Mouse (Mus musculus): Measurements from ENCODE around the gene Lrp3.

The Lrp3 gene

DNA sequence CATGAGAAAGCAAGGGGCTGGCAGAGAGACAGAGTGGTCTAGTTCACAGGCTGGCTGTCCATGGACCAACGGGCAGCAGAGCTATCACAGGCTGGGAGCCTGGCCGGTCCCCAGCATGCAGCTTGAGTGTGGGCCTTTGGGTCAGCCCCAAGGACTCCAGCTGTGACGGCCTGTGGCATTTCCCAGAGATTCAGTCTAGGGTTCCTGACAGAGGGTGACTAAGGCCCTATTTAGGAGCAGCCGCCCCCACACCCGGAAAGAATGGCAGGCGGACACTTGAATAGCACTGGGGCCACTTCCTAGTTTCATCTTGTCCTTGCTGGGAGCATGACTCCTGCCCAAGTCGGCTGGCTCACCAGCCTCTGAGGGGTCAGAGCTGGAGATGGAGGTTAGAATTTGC, 51.7 kb downstream of the Lrp3 start:
- ChIA-PET CTCF (interaction anchor here in 3 of 4 experiments (0.5 to 1.1 kb wide), 7 partner anchors 8 to 325 kb away, joined by 3 to 4 read pairs (median 3); no protein-coding TSS in a partner anchor), POLR2A (interaction anchor here in 1 of 4 experiments (0.6 kb wide), 1 partner anchor 429 kb away, joined by 3 read pairs; no protein-coding TSS in a partner anchor)

DNA sequence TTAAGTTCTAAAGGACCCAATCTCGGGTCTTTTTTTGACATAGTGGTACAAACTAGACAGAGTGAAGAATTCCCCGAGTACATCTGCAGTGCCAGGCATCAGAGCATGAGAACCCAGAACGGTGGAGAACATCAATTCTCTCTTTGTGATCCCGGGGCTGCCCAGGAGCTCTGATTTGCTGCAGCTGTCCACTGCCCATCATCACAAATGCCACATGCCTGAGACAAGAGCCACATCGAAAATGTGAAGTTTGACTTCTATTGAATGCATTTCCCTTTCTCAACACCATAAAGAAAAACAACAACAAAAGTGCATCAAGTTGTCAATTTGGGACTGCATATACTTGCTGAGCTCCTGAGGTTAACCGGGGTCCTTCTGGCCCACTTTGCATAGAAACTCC, 52.9 kb downstream of the Lrp3 start:
- POLR2A ChIA-PET: interaction anchor here in 1 of 4 experiments (0.8 kb wide), 1 partner anchor 143 kb away, joined by 3 read pairs; no protein-coding TSS in a partner anchor
- CTCF ChIA-PET: interaction anchor here in 1 of 4 experiments (1.1 kb wide), 1 partner anchor 9 kb away, joined by 3 read pairs; no protein-coding TSS in a partner anchor

DNA sequence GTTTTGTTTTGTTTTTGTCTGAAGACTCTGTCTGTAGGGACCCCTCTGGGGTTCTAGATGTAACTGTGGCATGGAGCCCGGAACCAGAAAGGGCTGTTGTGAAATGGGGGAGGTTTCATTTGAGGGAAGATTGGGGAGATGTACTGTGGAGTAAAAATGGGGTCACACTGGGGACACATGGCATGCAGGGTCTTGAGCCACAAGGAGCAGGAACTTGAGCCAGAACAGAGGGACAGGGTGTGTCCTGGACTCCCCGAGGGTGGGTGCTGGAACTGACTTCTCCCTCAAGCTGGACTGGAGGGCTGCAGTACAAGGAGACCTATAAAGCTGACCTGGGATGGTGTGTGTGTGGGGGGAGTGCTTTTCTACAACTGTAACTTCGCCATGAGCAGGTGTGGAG, 57.8 kb downstream of the Lrp3 start:
- ChIA-PET CTCF (no interaction called here), POLR2A (no interaction called here)

DNA sequence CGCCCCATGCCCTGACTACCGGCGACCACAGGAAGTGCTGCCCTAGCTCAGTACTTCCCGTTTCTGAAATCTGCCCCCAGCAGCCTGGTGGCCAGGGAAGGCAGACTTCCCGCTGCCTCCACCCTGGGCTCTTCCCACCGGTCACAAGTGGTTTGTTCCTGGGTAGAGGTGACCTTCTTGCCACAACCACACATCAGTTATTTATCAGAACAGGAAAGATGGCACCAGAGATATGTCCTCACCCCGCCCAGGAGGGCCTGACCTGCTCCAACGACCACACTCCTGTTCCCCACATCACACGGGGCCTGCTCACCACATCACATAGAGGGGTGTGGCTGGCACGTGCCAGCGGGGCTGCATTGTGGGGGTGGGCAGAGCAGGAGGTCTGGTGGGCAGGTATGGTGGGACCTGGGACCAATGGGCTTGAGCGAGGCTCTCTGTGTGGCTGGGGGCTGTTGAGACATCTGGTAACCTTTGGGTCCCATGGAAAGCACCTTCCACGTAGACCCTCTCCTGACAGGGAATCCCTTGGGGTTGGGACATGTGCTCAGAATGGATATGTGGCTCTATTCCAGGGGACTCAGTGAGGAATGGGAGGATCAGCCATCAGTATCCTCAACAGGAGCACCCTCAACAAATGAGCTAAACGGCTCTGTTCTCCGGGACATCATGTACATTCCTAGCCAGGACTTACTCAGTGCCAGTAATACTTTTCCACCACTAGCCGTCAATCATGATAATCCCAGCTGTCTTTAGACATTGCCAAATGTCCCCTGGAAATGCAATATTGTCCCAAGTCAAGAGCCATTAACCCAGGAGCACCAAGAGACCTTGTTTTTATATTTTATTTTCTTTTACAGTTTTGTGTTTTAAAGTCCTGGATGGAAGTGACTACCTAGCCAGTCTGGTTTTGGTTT, 58.5 kb downstream of the Lrp3 start:
- CTCF ChIA-PET: no interaction called here
- POLR2A ChIA-PET: interaction anchor here in 1 of 4 experiments (0.9 to 1.3 kb wide), 2 partner anchors 13 to 36 kb away, joined by 3 to 4 read pairs; no protein-coding TSS in a partner anchor

DNA sequence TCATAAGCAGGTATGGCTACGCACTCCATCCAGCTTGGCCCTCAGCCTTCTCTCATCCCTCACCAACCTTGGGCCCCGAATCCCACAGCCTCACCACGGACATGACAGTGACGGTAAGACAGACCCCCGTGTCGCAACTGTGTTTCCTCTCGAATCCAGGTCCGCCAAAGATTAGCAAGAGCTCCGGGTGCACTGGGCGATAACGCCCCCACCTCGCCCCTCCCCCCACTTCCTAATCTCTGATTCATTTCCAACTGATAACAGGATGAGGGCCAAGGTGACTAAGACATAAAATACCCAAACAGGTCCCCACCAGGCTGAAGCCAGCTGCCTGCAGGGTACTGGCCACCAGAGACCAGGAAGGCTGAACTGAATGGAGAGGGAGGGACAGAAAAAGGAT, 60.8 kb downstream of the Lrp3 start:
- CTCF ChIA-PET: interaction anchor here in 2 of 4 experiments (0.7 kb wide), 2 partner anchors 17 to 54 kb away, joined by 3 read pairs; no protein-coding TSS in a partner anchor
- POLR2A ChIA-PET: no interaction called here

DNA sequence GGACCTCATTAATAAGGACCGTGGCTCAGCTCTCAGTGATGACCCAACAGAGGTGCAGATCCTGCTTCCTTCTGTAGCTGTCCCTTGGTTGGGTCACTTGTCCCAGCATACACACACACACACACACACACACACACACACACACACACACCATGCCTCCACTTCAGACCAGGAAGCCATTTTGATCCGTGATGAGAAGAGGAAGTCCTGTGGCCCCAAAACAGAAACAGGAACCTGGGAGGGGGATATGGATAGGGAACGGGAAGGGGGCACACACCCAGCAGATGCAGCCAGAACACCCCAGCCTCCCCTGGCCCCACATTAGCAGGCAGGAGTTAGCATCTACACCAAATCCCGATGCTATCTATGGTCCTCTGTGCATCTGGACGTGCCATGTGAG, 64.4 kb downstream of the Lrp3 start:
- POLR2A ChIA-PET: interaction anchor here in 1 of 4 experiments (1.2 kb wide), 1 partner anchor 28 kb away, joined by 3 read pairs; no protein-coding TSS in a partner anchor
- CTCF ChIA-PET: interaction anchor here in 3 of 4 experiments (0.6 to 0.7 kb wide), 3 partner anchors 21 to 553 kb away, joined by 3 read pairs; no protein-coding TSS in a partner anchor

Data from embryonic stem cell, embryonic (primary cell).